Mouse (Mus musculus): ENCODE data around the gene Slc35f2. TPM values are rescaled to one million over a fixed set of nuclear protein-coding genes. Genes with fewer than 3 reads are reported as not detected.

Slc35f2 gene
- polyA plus RNA-seq (2017; shearing (Covaris generic)): 18.0 TPM

GRCm38 (mm10) chr9:53771344-53772021 lies at the start of gene Slc35f2:
TSS of gene Slc35f2 (plus strand) at chr9:53771538.

DNA sequence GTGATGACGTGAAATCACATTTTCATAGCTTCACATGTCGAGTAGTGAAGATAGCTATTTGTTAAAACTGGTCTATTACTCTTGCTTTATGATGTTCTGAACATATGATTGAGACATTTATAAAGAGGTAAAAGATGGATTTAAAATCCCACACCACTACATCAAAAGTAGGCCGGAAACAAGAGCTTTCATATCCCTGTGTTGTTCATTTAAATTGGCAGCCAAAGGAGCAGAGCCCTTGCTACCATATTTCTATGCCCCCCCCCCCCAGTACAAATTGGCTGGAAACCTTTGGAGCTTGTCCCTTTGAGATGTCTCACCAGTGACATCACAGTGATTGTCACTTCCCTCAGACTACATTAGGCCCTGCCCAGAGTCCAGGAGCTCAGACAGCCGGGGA lies 78.5 kb downstream of the Slc35f2 start, which contains the start of gene Sln:
TSS of gene Sln (plus strand) at position 301 of the 400 bp plus-strand sequence.

Other genes starting within 250 kb of the Slc35f2 start
- gene Atm, start 234.8 kb upstream of the Slc35f2 start, polyA plus RNA-seq (2017; shearing (Covaris generic)): 28.3 TPM
- 17.1 TPM for gene Npat, start 234.5 kb upstream of the Slc35f2 start, polyA plus RNA-seq (2017; shearing (Covaris generic))
- 69.5 TPM for gene Acat1, start 161.2 kb upstream of the Slc35f2 start, polyA plus RNA-seq (2017; shearing (Covaris generic))
- gene Cul5, start 101.5 kb upstream of the Slc35f2 start, polyA plus RNA-seq (2017; shearing (Covaris generic)): 40.5 TPM
- gene Rab39, start 65.3 kb upstream of the Slc35f2 start, polyA plus RNA-seq (2017; shearing (Covaris generic)): 0.12 TPM
- not detected for gene Sln, start 78.6 kb downstream of the Slc35f2 start, polyA plus RNA-seq (2017; shearing (Covaris generic))
- not detected for gene Elmod1, start 203.8 kb downstream of the Slc35f2 start, polyA plus RNA-seq (2017; shearing (Covaris generic))

Measured in CD4-positive, CD25-positive, alpha-beta regulatory T cell (primary cell).